Mouse (Mus musculus) lung, adult 18-20 months (tissue): Measurements from ENCODE around the gene Rab10.

Experiments
- DNase-seq, 2 experiments: peaks; one replicate each; pipeline ENCODE4 v3.0.0; 2022; ENCODE audit warnings: mixed read lengths in 2 of 2

Gene Rab10

DNA sequence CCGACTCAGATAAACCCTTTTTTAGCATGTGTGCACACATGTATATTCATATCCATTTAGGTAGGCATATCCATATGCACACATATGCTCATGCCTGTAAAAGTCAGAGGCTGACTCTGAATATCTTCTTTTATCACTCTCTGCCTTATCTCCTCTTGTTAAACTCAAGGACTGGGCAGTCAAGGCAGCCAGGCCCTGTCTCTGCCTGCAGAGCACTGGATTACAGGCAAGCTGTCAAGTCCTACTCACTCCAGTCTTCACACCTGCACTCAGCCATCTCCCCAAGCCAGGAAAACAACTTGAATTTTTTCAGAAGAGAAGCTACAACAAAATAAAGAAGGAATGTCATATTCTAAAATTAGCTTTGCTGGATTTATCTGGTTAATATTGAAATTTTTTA, 17.9 kb downstream of the Rab10 start:
- DNase-seq: no peak

DNA sequence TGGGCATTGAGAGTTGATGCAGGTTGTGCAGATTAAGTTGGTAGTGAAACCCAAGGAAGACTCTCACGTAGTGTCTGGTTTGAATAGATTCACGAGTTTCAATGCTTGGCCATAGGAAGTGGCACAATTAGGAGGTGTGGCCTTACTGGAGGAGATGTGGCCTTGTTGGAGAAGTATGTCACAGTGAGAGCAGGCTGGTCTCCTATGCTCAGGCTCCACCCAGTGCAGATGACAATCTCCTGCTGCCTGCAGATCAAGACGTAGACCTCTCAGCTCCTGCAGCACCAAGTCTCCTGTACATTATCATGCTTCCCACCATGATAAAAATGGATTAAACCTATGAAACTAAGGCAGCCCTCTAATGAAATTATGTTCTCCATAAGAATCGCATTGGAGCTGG, 18.7 kb downstream of the Rab10 start:
- peak in 1 of 2 experiments; percentile 7 for DNase-seq

DNA sequence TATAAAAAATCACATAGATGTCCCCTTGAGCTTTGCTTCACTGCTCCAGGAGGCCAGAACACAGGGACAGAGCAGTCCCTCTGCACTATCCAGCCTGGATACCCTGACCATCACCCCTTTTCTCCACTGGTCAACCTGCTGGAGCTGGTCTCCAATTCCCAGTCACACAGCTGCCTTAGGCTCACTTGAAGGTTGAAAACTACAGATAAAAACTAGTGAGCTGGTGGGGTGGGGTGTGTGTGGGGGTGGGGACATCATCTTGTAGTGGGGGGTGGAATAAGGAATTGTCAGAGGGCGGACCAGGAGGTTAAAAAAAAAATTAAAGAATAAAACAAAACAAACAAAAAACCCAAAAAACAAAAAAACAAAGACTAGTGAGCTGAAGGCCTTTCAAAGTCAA, 21.3 kb downstream of the Rab10 start:
- DNase-seq: no peak

DNA sequence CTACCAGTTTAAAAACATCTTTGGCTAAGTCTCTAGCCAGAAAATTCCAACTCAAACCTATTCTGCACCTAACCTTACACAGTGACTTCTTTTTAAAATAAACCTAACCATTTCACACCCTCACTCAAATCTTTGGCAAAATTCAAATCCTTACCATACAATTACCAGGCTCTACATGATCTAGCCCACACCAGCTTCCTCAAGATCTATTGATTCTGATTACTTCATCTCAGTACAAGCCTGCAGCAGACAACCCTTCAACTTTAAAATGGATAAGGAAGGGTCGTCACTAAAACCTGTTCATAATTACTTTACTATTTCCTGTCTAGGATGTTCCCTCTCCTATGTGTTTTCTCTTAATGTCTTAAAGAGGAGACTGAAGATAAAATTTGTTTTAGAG, 23.9 kb downstream of the Rab10 start:
- no peak for DNase-seq

DNA sequence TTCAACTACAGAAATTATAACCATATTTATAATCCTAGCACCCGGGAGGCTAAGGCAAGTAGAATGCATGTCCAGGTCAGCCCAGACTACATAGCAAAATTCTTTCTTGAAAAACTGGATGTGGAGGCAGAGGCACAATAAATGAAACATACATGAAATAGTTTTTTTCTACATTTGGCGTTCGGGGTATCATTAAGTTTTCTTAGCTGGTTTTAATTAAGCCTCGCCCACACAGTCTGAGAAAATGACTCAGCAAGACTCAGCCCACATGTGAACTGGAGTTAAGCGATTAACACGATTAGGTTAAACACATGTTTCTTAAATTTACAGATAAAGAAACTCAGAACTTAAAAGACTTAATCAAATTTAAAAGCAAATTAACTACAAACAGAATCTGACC, 24.4 kb downstream of the Rab10 start:
- no peak for DNase-seq

DNA sequence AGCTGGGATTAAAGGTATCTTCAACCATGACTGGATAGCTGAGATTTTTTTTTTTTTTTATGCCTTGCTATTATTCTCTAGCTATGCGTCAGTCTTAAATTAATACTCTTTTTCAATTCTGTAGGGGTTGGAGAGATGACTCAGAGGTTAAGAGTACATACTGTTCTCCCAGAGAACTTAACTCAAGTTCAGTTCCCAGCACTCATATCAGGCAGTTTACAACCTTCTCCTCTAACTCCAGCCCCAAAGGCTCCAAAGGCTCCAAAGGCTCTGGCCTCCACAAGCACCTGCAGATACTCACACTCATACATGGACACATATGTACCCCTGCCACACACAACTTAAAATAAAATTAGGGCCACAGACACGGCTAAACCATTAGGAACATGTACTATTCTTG, 25.3 kb downstream of the Rab10 start:
- DNase-seq: no peak

DNA sequence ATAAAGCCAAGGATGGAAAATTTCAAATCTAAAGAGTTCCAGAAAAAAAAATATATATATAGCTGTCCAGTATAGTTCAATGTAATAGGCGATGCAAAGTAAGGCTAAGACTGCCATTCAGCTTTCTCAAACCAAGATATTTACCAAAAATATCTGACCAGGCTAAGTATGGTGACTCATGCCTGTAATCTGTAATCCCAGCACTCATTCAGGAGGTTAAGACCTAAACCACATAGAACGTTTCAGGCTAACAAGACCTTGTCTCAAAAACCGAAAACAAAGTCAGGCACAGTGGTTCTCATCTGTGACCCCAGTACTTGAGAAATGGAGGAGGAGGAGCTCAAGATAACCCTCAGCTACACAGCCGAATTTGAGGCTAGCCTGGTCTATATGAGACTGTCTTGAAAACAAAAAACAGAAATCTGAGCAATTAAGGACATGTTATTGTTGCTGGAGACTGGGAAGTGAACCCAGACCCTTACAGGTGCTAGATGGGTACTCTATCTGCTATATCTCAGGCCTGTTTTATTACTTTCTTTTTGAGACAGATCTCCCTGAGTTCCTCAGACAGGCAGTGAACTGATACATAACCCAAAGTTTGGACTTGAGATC, 25.8 kb downstream of the Rab10 start:
- no peak for DNase-seq

DNA sequence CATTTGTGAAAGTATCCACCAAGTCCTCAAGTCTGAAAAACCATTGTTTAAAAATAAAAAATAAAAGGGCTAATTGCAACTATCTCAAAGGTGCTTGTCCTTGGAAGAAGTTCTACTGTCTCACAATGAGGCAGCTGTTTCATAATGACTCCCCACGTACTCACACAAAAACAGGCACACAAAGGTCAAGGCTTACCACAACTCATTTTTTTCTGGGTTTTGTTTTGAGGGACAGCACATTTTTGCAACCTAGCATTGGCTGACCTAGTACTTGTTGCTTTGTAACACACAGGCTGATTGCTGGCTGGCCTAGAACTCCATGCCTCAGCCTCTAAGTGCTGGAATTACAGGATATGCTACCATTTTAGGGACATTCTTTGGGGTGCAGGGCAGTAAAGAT, 26.8 kb downstream of the Rab10 start:
- peak in 1 of 2 experiments; percentile 18 for DNase-seq

DNA sequence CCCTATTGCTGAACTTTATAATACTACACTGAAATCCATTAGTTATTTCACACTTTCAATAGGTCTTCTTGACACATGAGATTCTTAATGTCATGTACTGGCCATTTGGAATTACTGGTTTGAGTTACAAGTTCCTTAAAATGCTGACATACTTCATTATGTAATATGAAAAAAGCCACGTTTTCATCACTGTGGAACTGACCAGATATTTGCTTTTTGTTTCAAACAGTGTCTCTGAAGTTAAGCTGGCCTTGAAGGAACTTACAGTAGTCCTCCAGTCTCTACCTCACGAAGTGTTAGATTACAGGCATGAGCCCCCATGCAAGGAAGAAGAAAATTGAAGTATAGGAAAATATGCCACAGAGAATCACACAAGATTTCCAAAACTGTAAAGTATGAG, 27.2 kb downstream of the Rab10 start:
- no peak for DNase-seq

DNA sequence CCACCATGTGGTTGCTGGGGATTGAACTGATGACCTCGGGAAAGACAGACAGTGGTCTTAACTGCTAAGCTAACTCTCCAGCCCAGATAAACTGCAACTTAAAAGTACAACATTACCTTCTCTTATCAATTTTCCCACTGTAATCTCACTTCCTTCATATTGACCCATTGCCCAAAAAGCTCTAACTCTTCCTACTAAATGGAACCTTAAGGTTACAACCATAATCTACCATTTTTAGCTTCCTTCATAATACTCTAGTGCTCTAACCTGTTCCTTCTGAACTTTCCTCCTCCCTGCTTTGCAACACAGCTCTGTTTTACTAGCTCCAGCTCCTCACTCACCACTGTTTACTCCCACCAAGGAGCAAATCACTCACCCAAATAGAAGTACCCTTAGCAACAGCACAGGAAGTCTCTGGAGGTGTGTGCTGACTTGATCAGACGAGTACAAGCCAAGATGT, 30.9 kb downstream of the Rab10 start:
- peak in 1 of 2 experiments; percentile 19 for DNase-seq

DNA sequence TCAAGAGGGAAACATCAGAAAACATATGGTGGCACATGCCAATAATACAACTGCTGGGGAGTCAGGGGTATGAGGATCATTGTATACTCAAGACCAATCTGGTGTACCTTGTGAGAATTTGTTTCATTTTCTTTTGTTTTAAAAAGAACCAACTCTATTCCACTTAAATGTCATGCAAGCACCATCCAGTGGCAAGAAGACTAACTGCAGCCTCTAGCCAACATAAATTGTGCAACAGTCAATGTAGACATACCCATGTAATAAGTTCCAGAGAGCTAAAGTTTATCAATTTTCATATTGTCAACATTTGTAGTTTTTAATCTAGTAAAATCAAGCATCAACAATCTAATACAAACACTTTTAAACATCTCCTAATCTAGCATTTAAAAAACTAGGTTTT, 39.0 kb downstream of the Rab10 start:
- no peak for DNase-seq

DNA sequence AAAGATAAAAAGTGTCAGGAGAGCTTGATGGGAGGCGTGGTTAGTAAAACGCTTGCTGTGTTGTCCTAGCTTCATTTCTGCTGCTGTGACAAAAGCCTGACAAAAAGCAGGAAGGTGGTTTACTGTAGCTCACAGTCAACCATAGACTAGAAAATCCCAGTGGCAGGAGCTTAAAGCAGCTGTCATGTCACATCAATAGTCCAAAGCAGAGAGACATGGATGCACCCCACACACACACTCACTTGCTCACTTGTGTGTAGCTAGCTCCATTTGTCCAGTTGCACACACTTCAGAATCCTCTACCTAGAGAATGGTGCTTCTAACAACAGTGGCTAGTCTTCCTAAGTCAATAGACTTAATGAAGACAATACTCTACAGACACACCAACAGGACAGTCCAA, 42.4 kb downstream of the Rab10 start:
- no peak for DNase-seq

DNA sequence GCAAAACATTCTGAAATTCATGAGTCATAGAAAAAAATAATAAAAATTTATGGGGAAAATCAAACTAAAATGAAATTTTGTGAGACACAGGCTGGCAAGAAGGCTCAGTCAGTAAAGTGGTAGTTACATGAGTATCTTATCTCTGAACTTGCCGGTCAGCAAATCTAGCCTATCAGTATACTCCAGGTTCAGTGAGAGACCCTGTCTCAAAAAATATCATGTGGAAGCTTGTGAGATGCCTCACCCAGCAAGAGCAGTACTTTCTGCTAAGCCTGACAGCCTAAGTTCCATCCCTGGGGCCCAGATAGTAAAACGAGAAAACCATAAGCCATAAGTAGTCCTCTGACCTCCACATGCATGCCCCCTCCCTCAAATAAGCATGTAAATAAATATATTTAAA, 44.6 kb downstream of the Rab10 start:
- DNase-seq: no peak

DNA sequence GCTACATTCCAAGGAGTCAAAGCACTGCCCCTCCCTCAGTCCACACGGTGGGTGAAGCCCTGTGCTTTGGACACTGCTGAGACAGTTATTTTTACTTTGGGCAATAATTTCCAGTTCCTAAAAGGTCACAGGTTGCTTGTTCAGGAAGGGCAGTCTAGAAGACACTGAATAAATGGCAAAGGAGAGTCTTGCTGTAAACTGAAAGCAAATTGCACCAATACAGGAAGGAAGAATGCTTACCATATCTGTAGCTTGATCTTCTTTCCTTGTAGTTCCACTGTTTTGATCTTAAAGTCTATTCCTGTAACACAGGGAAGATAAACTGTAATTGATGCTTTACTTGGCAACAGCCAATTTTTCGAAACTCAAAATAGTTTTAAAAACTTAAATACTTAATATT, 45.3 kb downstream of the Rab10 start:
- no peak for DNase-seq

DNA sequence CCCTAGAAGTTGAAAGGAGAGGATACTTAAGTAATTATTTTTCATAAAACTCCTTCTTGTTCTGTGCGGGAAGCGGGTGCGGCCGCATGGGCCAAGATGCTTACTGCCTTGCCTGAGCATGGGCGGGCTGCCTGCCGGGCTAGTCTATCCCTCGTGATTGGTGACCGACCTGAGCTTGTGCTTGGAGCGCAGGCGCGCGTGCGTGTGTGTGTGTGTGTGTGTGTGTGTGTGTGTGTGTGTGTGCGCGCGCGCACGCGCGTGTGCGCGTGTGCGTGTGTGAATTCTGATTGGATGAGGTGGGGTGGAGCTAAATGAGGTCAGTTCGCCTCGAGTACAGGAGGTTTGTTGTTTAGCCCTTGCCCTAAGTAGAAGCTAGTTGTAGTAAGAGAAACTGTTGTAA, 48.2 kb downstream of the Rab10 start:
- no peak for DNase-seq

DNA sequence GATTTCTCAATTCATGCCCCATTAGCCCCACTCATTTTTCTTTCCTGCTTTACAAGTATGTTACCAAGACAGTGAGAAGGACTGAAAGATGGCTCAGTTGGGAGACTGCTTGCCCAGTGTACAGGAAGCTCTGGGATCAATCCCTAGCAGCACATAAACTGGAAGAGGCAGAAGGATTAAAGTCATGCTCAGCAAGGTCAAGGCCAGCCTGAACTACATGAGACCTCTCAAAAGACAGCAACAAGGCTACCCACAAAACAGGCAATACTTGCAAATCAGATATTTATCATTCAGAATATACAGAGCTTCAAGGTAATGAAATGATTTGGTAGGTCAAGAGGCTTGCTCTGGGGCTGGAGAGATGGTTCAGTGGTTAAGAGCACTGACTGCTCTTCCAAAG, 53.8 kb downstream of the Rab10 start:
- DNase-seq: no peak

DNA sequence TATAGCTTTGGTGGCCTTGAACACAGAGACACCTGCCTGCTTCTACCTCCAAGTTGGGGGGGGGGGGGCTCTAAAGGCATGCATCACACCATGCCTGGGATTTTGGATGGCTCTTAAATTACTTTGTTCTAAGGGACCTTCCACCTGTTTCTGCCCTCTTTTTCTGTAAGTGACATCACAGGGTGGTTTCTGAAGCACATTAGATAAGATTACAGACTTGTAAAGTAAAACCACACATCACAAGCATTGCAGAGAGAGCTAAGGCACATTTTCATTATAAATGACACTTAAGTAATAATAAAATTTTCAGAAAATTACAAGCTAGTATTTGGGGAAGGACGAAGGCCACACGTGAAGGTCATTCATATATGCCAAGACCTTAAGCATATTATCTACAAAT, 54.3 kb downstream of the Rab10 start:
- no peak for DNase-seq

DNA sequence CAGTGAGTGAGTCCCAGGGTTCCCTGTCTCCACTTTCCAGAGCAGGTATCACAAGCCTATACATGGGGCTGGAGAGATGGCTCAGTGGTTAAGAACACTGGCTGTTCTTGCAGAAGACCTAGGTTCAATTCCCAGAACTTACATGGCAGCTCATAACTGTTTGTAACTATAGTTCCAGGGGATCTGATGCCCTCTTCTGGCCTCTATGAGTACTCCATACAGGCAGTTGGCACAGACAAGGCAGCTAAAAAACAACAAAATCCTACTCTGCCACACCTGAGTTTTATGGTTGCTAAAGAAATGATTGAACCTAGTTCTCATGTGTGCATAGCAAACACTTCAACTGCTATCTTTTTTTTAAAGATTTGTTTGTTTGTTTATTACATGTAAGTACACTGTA, 56.2 kb downstream of the Rab10 start:
- DNase-seq: no peak

DNA sequence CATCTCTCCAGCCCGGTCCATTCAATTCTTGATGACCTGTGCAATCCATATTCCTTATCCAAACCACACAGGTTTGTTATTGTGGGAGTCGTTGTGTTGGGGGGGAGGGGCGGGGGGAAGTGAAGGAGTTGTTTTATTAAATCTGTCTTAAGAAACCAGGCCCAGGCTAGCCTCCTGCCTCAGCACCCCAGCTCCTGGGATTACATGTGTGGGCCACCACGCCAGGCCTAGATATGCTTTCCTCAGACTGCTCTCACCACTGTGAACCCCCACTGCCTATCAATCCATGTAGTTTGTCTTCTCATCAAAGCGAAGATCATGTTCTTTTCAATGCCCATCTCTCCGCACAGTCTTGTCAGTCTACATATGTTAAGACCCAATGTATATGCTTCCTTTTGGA, 63.7 kb downstream of the Rab10 start:
- no peak for DNase-seq

DNA sequence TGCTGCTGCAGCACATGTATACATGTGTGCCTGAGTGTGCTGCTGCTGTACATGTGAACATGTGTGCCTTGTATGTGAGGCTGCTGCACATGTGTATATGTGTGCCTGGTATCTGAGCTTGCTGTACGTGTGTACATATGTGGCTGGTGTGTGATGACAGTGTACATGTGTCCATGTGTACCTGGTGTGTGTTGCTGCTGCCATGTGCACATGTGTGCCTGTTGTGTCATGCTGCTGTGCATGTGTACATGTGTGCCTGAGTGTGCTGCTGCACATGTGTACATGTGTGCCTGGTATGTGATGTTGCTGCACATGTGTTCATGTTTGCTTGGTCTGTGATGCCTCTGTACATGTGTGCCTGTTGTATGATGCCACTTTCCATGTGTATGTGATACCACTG, 70.2 kb downstream of the Rab10 start:
- DNase-seq: no peak

DNA sequence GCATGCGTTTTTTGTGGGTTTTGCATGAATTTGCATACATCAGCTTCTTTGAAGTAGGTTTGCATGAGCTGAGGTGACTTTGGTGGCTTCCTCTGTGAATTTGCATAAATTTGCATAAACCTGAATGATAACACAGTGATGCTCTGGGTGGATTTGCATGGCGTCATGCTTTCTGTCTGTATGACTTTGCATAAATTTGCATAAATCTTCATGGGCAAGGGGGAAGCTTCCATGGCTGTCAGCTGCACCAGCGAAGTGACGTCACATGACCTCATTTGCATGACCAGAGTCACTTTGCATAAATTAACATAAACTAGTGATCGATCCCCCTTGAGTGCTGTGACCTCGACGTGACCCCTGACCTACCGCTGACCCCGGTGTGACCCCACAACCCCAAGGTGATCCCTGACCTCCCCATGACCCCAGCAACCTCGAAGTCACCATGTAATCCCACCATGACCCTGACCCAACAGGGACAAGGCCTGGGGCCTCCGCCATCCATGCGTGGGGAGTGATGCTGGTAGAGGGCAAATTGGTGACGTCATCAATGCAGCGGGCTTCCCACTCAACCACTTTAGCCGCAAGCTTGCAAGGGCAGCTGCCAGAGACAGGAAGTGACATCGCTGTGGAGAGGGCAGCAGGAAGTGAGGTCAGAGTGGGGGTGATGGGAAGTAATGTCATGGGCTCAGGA, 71.3 kb downstream of the Rab10 start:
- no peak for DNase-seq

DNA sequence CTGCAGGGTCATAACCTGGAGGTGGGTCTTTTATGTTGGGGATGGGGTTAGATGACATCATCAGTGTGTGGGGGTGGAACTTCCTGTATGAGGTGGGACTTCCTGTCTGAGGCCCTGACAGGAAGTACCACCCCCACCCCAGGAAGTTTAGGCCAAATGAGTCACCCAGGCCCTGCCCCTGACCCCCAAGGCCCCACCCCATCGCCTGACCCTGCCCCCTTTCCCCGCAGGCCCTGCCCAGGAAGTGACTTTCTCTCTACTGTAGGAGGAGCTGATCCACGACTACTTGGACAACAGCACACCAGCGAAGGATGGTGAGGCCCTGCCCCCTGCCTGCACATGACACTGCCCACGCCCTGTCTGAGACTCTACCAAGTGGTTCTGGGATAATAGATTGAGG, 72.0 kb downstream of the Rab10 start:
- DNase-seq: no peak

DNA sequence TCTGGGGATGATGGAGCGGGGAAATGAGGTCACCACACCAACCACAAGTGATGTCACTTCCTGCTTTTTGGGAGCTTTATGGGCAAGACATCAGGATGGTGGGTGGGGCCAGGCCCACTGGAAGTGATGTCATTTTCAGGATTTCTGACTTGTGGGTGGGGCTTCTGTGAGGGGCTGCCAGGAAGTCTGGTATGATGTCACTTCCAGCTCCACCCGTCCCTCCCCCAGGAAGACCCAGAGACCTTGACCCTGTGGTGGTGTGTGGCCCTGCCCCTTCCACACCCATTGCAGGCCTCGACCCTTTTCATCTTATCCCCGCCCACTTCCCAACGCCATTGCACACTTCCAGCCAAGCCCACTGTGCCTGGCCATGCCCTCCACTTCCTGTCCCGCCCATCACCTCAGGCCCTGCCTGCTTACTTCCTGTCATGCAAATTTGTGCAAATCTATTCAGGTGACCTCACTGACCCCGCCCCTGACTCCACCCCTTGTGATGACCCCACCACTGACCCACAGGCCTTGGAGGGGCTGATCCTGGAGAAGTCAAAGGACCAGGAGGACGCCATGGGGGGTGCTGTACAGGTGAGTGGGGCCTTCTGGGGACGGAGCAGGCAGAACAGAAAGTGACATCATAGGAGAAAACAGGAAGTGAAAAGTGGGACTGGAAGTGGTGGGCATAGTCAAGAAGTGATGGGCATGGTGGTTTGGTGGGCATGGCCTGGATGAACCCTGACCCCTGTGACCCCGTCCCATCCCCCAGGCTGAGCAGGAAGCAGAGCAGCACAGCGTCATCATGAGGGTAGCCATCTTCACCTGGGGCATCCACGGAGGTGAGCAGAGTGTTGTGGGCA, 72.7 kb downstream of the Rab10 start:
- DNase-seq: peak; percentile 29 to 31

DNA sequence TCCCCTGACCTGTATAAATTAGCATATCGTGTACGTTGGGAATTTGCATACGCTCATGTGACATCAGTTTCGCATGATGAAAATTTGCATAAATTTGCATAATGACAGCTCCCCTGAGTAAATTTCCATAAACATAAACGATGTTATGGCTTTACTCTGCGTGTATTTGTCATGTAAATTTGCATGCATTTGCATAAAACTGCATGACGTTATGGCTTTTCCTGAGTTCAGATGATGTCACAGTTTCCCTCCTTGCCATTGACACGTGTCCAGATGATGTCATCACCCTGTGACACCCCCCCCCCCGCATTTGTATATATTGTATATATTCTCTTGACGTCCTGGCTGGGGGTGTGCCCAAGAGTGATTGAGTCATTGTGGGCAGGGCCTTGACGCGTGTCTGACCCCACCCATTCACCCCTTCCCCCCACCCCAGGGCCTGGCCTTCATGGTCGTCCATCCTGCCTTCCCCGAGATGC, 73.6 kb downstream of the Rab10 start:
- DNase-seq: no peak
